Mouse (Mus musculus) embryo, embryonic 9.5 days (tissue): ENCODE measurements around the gene Mpl.

ENCODE experiments used
- DNase-seq: peaks from one replicate; pipeline ENCODE4 v3.0.0-alpha.2; 2017; ENCODE audit errors: extremely low spot score

Gene Mpl

DNA sequence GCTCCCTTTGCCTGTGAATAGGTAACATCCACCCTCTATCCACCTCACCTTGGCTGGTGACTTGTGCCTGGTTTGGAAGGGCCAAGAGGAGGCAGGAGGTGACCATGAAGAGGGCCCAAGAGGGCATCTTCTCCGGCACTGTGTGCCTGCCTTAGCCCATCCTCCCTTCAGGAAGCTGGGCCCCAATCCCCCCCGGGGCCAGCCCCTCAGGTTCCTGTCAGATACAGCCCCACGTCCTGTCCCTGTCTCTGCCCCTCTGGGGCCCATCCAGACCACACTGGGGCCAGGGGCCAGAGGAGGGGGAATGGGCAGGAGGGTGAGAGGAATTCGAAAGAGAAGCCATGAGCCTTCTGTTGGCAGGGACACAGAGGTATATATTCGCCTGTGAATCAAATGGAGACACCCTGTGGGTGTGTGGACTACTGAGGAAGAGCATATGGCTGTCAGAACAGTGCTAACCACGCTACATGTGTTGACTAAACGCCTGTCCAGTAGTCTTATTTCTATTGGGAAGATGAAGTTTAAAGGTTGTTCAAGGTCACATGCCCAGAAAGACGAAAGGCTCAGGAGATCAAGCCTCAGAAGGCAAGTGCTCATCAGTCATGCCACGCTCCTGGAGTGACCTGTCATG lies at the start of gene Mpl:
Gene Mpl (minus strand): TSS at position 169 of the 631 bp plus-strand sequence.
- no peak for DNase-seq

DNA sequence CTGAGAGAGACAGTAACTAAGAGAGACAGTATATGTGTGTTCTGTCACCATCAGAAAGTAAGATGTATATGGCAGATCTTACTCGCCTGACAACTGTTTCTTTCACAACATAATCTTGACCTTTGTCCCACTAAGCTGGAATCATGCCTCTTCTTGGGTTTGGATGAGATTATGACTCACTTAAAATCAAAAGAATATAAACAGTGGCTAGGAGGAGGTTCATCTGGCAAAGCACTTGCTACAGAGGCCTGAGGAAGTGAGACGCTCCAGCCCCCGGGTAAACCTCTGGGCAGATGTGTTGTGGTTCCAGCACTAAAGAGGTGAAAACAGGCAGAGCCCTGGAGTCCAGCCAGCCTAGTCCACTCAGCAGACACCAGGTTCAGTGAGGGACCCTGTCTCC lies 48.2 kb upstream of the Mpl start:
- no peak for DNase-seq

DNA sequence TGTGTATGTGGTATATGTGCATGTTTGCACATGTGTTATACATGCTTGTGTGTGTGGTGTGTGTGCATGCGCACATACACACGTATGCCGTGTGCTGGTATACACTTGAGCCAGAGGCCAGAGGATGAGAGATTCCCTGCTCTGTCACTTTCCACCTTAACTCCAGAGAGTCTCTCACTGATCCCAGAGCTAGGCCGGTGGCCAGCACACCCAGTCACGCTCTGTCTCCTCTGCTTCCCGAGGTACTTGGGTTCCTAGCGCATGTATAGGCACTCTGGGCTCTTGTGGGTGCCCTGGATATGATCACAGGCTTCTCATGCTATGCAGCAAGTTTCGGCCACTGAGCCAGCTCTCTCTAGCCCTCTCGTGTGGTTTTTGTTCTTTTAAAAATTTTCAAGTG lies 43.5 kb upstream of the Mpl start:
- DNase-seq, result no peak

DNA sequence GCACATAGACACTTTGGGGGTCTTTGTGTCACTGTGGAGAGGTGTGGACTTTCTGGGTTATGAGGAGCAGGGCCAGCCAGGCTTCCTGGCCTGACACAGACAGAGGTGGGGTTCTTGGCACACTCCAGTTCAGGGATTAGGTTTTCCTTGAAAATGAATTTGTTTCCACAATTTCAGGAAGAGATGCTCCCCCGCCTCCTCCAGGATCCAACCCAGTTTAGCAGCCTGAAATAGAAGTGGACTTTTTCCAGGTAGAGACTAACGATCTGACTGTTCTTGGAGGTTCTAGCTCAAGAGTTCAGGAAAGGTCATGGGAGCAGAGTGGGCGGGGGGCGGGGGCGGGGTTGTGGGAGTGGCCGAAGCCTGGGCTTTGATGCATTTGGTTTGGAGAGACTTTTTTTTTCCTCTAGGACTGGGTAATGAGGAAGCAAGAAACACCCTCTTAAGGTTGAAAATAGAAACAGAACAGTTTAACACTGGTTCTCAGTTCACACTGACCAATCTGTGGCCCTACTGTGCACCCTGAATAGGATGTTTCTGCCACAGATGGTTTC lies 42.9 kb upstream of the Mpl start:
- DNase-seq, result no peak

DNA sequence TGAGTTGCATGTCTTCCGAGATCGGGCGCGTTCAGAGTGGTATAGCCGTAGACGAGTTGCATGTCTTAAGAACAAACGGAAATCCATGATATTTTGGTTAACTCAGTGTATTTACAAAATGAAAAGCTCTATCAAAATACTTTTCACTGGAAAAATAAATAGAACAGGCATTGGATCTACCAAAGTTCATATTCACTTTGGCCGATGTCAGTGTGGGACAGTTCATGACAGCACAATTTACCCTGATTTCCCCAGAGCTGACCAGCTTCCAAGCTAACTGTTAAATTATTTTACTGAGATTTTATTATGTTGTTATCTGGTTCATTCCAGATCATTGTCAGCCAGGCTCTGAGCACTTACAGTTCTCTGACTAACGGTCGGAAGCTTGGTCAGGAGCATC lies 33.1 kb upstream of the Mpl start:
- no peak for DNase-seq

DNA sequence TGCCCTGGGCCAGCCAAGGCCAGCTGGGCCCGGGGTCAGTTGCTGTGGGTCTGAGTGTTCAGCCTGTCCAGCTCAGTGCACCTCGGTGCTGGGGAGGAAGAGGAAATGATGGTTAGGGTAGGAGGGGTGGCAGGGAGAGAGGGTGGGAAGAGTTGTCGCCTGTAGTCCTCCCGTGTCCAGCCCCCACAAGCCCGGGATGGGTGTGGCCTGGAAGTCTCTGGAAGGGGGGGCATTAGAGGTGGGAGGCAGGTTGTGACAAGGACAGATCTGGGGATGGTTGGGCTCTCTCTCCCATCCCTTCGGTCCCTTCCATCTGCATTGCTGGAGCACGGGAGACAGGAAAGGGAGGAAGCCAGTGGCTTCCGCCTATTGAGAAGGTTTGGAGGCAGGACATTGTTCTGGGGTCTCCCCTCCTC lies 32.4 kb upstream of the Mpl start, which contains the start of gene Tie1:
Gene Tie1 (minus strand): TSS at position 345 of the 416 bp plus-strand sequence.
- no peak for DNase-seq

DNA sequence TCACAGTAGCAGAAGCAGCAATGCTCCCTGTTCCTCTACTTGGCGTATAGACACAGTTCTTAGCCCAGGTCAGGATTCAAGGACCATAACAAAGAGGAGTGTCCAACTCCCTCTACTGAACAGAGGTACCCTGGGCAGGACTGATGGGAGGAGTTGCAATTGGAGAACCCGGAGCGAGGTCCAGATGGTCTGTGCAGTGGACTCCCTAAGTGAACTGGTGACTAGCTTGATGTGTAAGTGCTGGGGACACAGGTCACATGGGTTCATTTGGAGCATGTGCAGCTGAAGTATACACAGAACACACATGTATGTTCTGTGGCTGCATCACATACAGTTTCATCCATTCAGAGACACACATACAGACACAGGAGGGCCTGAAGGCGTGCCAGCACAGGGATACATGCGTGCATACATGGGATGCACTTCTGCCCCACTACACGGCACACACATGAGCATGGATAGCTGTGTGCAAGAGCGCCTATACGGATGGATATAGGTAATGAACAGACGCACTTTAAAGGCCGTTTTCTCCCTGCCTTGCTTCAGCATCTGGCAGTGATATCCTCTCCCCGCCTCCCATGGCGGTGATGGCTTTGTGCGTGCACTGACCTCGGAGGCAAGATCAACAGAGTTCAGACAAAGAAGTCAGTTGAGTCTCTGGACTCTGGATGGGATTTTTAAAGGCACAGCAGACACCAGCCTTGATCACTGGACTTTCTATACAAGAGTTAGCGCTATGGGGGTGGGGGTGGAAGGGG lies 19.6 kb upstream of the Mpl start:
- peak; percentile 58 for DNase-seq

DNA sequence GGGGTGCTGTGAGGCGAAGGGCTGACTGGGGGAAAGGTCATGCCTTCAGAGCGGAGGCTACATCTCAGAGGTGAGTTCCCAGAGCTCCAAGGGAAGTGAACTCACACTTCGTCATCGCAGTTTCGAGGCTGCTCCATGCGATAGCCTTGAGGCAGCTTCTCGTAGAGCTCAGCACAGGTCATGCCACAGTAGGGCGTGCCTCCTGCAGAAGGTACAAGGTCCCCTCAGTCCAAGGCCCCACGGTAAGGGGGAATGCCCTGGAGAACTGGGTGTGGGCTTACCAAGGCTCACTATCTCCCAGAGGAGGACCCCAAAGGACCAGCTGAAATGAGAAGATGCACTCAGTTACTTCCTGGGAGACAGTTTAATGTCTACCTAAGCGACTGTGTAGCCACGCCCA lies 15.4 kb upstream of the Mpl start:
- DNase-seq, result no peak

DNA sequence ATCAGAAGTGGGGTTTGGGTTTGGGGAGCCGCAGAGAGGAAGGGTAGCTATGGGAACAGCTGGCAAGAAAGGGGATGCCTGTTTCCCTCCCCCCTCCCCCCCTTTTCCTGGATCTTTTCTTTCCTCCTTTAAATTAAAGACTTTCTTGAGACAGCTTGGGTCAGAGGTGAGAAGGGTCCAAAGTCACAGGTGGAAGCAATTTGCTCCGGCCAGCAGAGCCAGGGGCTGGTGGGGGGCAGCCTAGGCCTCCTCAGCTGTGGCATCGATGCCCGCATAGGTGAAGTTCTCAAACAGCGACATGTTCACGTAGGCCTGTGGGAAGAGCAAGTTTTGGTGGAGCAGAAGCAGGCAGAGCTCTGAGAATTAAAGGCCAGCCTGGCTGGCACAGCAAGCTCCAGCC lies 14.0 kb upstream of the Mpl start:
- DNase-seq, result peak; percentile 53

DNA sequence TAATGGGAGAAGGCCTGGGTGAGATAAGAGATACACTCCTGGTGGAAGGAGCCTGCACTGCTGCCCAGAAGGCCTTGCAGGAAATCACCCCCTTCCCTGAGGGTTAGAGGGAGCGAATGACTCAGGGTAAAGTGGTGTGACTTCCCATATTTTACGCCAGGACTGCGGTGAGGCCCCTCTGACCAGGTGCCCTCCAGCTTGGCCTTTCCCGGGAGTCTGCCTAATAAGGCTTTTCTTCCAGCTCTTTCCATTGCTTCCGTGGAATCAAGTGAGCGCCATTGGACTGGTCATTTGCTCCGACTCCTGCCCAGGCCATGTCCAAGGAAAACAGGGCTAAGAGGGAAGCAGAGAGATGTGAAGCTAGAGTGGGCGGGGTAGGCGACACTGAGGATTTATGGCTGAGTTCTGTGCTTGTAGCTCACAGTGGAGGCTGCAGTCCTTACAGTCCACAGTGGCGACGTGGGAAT lies 8.4 kb upstream of the Mpl start:
- peak; percentile 48 for DNase-seq

DNA sequence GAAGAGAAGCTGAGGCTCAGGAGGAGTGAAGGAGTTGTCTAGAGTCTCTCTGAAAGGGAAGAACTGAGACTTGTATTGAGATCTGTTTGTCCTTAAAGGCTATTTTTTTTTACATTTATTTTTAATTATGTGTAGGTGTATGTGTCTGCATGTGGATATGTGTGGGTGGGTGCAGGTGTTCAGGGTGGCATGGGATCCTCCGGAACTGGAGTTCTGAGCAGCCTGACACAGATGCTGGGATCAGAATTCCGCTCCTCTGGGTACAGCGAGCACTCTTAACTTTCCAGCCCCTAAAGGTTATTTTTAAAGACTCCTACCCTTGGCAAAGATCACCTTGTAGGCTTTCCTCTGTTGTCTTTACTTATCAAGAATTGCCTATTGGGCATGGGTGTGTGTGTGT lies 7.6 kb upstream of the Mpl start:
- DNase-seq, result no peak

DNA sequence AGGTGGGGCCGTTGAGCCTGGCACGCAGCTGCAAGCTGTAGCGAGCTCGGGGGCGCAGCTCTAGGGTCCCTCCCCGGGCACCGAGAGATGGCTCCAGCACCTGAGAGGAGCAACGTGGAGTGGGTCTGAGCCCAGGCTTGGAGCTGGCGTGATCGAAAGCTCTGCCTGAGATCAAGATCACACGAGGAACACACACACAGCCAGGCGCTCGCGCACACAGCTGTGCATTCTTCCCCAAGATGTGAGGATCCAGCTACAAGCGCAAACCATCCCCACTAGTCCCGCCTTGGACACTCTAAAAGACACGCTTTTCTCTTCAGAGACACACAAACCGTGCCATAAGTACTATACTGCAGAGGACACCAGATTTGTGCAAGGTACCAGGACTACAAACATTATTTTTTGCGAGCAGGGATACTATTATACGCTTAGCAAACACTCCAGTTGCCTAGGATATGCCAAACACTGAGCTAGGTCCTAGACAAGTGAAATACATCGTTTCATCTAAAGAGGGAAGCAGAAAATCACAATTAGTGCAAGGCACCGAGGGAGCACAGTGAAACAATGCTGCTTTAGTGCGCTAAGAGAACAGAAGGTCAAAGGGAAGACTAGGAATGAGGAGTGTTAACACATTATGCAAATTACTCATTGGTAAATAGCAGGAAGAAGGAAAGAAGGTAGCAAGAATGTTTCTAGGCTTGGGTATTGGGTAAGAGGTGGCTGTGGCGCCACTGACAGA lies 10.7 kb downstream of the Mpl start:
- DNase-seq, result peak; percentile 28

DNA sequence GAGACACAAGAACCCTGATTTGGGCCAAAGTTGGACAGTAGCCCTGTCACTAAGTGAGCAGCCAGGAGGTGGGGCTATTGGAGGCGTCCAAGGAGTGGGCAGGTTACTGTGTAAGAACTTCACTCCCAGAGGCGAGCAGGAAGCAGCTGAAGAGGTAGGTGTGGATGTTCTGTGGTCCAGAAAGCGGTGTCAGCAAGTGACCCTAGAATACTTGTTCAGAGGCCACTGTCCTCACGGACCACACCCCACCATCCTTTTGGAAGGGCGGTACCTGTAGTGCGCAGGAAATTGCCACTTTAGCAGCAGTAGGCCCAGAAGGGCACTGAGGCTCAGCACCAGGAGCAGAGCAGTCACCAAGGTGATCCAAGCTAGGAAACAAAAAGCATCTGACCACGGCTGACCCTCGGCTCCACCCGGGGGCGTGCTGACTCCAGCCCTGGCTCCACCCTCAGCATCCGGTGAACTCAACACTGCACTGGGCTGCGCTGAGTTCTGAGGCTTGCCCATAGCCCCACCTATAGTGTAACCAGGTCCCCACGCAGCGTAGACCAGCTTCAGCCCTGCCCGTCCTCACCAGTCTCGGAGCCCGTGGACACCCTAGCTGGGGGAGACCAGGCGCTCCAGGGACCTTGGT lies 11.4 kb downstream of the Mpl start:
- peak; percentile 74 for DNase-seq

DNA sequence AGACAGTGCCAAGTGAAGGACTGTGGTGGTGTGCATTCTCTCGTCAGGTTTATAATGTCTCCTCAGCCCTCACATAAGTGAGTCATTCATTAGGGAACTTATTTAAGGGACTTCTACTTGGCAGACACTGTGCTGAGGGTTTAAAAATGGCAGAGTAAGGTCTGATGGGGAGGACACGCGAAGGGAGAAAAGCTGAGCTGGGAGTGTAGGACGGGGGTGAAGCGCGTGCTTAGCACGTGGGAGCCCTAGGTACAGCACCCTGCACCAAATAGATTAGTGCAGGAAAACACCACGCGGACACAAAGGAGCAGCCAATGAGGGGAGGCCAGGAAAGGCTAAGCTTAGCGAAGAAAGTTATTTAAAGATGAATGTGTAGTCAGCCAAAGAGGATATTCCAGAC lies 12.2 kb downstream of the Mpl start:
- DNase-seq, result no peak

DNA sequence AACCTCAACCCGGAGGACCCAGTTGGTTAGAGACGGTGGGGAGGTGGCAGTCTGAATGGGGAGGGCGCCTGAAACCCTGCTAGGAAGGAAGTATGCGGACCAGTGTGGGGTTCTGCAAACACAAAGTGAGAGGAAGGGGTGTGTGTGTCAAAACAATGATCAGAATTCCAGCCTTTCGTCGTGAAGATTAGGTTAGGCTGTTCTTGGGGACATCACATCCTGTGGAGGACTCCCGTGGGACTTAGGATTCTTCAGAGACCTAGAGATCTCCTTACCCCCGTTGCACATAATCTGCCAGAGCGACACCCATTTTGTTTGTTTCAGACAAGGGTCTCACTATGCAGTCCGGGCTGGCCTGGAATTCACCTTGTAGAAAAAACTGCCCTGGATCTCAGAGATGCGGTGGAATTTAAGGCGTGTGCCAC lies 19.5 kb downstream of the Mpl start:
- DNase-seq, result peak; percentile 52

DNA sequence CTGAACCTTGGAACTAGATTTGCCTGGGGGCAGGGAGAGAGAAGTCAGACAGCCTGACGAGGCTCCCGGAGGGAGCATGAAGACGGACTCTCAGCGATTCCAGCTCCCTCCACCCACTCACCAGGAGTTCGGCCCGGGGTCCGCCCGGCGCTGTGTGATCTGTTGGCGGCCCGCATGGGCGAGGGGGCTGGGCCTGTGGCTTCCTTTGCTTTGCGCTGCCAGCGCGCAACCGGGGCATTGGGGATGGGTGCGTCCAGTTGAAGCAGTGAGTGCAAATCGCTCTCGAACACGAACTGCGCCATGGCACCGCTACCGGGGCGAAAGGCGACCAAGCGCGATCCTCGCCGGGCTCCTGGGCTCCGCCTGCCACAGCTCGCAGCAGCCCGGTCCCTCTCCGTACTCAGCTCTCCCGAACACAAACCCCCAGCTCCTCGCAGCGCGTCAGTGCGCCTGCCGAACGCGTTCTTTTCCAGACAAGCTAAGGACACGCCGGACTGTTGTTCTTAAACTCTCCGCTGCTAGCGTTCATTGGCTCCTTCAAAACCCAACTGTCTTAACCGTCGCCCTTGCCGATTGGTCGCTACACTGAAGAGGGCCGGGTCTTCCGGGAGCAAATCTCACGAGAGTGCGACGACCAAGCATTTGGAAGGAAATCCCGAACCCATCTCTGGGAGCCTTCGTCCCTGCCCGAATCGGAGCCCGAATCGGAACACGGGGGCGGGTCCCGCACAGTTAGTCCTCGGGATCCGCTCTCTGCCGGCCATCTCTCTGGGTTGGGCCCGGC lies 20.3 kb downstream of the Mpl start, which contains the start of gene Cdc20:
Gene Cdc20 (minus strand): TSS at position 533 of the 784 bp plus-strand sequence.
- peak; percentile 92 for DNase-seq

DNA sequence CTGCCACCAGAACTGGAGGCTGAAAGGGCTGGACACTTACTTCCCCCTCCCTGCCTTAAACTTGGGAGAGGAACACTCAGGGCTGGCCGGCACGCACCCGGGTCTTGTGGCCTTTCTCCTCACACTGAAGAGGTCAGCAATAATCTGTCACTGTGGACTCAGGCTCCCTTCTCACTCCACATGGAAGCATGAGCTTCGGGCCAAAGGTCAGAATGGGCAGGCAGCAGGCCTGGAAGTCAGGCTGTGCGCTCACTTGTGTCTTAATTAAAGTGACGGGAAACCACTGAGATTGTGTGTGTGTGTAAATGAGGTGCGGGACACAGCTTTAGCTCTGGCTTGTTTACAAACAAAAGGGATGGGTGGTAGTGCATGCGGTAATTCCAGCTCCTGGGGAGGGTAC lies 25.0 kb downstream of the Mpl start:
- DNase-seq, result no peak

DNA sequence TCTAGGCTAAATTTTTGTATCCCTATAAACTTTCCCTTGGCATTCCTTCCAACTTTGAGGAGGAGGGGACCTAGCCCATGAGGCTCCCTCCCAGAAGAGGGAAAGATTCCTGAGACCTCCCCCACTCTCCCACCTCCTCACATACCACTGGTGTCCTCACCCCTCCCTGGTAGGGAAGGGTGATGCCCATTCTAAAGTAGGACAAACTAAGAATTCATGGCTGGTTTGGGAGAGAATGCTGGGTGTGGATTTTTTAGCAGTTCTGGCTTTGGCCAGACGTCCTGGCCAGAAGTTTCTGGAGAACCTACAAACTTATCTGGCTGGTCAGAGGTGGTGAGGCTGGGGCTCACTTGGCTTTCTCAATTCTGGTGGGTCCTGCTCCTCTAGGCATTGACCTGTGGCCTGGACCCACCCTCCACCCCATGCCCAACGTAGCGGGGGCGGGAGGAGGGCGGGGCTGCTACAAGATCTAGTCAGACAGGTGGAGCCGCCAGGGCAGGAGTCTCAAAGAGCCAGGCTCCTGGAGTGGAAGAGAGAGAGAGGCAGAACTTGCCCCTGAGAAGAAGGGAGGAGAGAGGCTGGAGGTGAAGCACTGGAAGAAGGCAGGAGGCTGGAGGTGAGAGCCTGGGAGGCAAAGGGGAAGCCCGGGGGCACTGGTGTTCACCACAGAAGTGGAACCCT lies 28.0 kb downstream of the Mpl start:
- DNase-seq, result no peak

DNA sequence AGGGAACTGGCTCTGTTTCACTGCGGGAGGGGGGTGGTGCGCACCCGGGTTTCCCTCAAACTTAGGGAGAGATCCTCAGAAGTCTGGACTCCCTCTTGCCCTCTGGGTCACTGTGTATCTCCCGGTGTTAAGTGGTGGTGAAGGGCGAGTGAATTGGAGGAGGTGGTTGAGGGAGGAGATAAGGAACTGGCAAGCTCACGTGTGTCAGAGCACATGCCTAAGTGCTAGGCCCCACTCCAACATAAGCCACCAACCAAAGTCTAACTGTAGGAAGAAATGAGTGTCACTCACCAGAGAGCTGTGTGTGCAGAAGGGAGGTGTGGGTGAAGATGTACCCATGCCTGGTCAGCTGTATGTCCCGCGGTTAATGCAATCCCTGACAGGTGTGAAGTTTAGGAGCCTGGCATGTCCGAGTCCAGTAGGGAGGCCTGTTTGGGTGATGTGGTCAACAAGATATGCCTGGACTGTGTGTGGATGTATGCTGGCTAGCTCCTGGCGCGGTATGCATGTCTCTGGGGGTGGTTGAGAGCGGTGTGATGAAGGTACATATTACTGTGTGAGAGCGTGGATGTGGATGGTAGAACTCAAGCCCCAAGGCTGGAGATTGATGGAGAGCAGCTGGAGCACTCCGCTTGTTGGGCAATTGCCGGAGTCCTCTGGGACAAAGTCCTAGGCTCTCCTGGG lies 28.6 kb downstream of the Mpl start:
- no peak for DNase-seq
